Mouse (Mus musculus): ENCODE results near the gene Tmem101. TPM values are rescaled to one million over a fixed set of nuclear protein-coding genes. Genes with fewer than 3 reads are reported as not detected.
A peak's percentile ranks its signal among the peaks of the same experiment; 100 is the strongest.

Gene Tmem101
- polyA plus RNA-seq, 1 experiment from 2014 or later, result 36.2 TPM

- Histone ChIP-seq H3K4me2 (ENCODE audit: low read depth, low read length) (peak overlapping the region; percentile 54), H3K4me3 (ENCODE audit: low read depth, low read length) (peak overlapping the region; percentile 59), H3K27ac (ENCODE audit: low read depth, low read length) (0 out of 2 replicates have a peak overlapping the region, but pooled peaks have one; percentile 10), H3K27me3 (ENCODE audit: control insufficient read depth, insufficient read depth, low read length) (no peaks in the 10 kb centered on the region), H3K9ac (replicated peaks; ENCODE audit: low read depth, low read length) (peak overlapping the region; percentile 65), H3K9me3 (ENCODE audit: control insufficient read depth, low read length) (no peaks in the 10 kb centered on the region), H3K4me1 (ENCODE audit: control insufficient read depth, insufficient read depth, low read length) (peaks cover 10% of the 10 kb centered on the region), H3K36me3 (ENCODE audit: control insufficient read depth, insufficient read depth, low read length) (no peaks in the 10 kb centered on the region; the same call in 1 of the 2 replicates)
- 75% methylated on average over 6 of the region's 6 CpGs for WGBS
- ATAC-seq (ENCODE audit: low read depth), result no peak
Measured at GRCm38 (mm10) chr11:102188980-102189379, 32.8 kb upstream of the Tmem101 start.

GRCm38 (mm10) chr11:102186235-102186634 lies 30.0 kb upstream of the Tmem101 start:
- H3K36me3 ChIP-seq (ENCODE audit: control insufficient read depth, insufficient read depth, low read length), result peaks cover 10% of the 10 kb centered on the region
- H3K27ac ChIP-seq (ENCODE audit: low read depth, low read length), result no peak overlapping the region; the same call in 1 of the 2 replicates
- H3K4me2 ChIP-seq (ENCODE audit: low read depth, low read length), result no peak overlapping the region
- H3K9me3 ChIP-seq (ENCODE audit: control insufficient read depth, low read length), result no peaks in the 10 kb centered on the region
- H3K4me1 ChIP-seq (ENCODE audit: control insufficient read depth, insufficient read depth, low read length), result peaks cover 10% of the 10 kb centered on the region
- 81% methylated on average over 1 of the region's 1 CpGs for WGBS
- H3K4me3 ChIP-seq (ENCODE audit: low read depth, low read length), result no peak overlapping the region
- H3K27me3 ChIP-seq (ENCODE audit: control insufficient read depth, insufficient read depth, low read length), result no peaks in the 10 kb centered on the region
- no peak for ATAC-seq (ENCODE audit: low read depth)
- H3K9ac ChIP-seq (replicated peaks; ENCODE audit: low read depth, low read length), result no peak overlapping the region

- peak overlapping the region; percentile 72 for H3K4me2 ChIP-seq (ENCODE audit: low read depth, low read length)
- no peaks in the 10 kb centered on the region for H3K27me3 ChIP-seq (ENCODE audit: control insufficient read depth, insufficient read depth, low read length)
- 53% methylated on average over 3 of the region's 3 CpGs for WGBS
- peak overlapping the region; percentile 78; the same call in 1 of the 2 replicates for H3K4me3 ChIP-seq (ENCODE audit: low read depth, low read length)
- no peak for ATAC-seq (ENCODE audit: low read depth)
- H3K9me3 ChIP-seq (ENCODE audit: control insufficient read depth, low read length), result no peaks in the 10 kb centered on the region
- peak overlapping the region; percentile 96; the same call in 1 of the 2 replicates for H3K27ac ChIP-seq (ENCODE audit: low read depth, low read length)
- peaks cover 15% of the 10 kb centered on the region for H3K36me3 ChIP-seq (ENCODE audit: control insufficient read depth, insufficient read depth, low read length)
- H3K4me1 ChIP-seq (ENCODE audit: control insufficient read depth, insufficient read depth, low read length), result peaks cover 5% of the 10 kb centered on the region
- H3K9ac ChIP-seq (replicated peaks; ENCODE audit: low read depth, low read length), result peak overlapping the region; percentile 90; the same call in 1 of the 2 replicates
Measured at GRCm38 (mm10) chr11:102185677-102186076, 29.5 kb upstream of the Tmem101 start.

DNA sequence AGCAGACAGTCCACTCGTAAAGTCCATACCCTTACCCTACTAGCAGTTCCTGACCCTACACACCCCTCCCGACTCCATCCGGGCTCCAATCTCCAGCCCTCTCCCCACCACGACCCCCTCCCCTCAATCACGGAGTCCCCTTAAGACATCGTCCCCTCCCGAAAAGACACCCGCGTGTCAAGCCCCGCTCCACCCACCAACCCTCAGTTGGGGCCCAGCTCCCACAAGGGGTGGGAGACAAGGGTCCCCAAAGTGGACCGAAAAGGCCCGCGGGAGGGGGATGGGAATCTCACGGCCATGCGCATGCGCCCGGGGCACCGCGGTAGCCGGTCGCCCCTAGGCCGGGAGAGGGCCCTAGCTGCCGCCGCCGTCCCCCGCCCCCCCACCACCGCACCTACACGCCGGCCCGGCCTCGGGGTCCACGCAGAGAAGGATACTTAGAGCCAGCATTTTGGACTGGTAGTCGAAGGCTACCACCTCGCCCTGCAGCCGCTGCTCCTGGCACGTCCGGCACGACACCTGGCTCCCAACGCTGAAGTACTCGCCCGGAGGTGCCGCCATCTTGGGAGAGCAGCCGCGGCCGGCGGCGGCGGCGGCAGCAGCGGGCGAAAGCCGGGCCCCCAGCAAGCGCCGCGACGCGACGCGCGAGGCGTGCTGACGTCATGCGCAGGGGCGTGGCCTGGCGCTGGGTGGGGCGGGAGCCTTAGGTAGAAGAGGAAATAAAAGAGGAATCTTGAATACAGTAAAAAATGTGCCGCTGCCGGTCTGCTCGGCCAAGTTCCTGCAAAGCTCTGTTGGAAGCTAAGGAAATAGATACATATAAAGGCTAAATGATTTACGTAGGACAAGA lies 28.7 kb upstream of the Tmem101 start, which contains the start of gene Lsm12:
Gene Lsm12, minus strand, starts transcription at position 651 of the 850 bp plus-strand sequence.
- WGBS, result under 1% methylated on average over 69 of the region's 70 CpGs

GRCm38 (mm10) chr11:102184253-102184645 lies 28.0 kb upstream of the Tmem101 start:
- Histone ChIP-seq H3K4me3 (ENCODE audit: low read depth, low read length) (peak overlapping the region; percentile 78), H3K9me3 (ENCODE audit: control insufficient read depth, low read length) (no peaks in the 10 kb centered on the region), H3K9ac (replicated peaks; ENCODE audit: low read depth, low read length) (peak overlapping the region; percentile 90), H3K27ac (ENCODE audit: low read depth, low read length) (peak overlapping the region; percentile 96), H3K36me3 (ENCODE audit: control insufficient read depth, insufficient read depth, low read length) (peaks cover 19% of the 10 kb centered on the region), H3K4me1 (ENCODE audit: control insufficient read depth, insufficient read depth, low read length) (peaks cover 5% of the 10 kb centered on the region), H3K4me2 (ENCODE audit: low read depth, low read length) (peak overlapping the region; percentile 72), H3K27me3 (ENCODE audit: control insufficient read depth, insufficient read depth, low read length) (no peaks in the 10 kb centered on the region)
- 5% methylated on average over 7 of the region's 7 CpGs for WGBS
- no peak for ATAC-seq (ENCODE audit: low read depth)

More for the DNA sequence above, 28.7 kb upstream of the Tmem101 start, which contains the start of gene Lsm12:
- Histone ChIP-seq H3K27me3 (ENCODE audit: control insufficient read depth, insufficient read depth, low read length) (no peaks in the 10 kb centered on the region), H3K9ac (replicated peaks; ENCODE audit: low read depth, low read length) (peak within 1 kb of the TSS; percentile 90), H3K9me3 (ENCODE audit: control insufficient read depth, low read length) (no peaks in the 10 kb centered on the region), H3K4me2 (ENCODE audit: low read depth, low read length) (peak within 1 kb of the TSS; percentile 72), H3K4me3 (ENCODE audit: low read depth, low read length) (peak within 1 kb of the TSS; percentile 78), H3K4me1 (ENCODE audit: control insufficient read depth, insufficient read depth, low read length) (peaks cover 5% of the 10 kb centered on the region), H3K27ac (ENCODE audit: low read depth, low read length) (peak within 1 kb of the TSS; percentile 96), H3K36me3 (ENCODE audit: control insufficient read depth, insufficient read depth, low read length) (peaks cover 17% of the 10 kb centered on the region)
- peak; percentile 86 for ATAC-seq (ENCODE audit: low read depth)

- no peaks in the 10 kb centered on the region for H3K27me3 ChIP-seq (ENCODE audit: control insufficient read depth, insufficient read depth, low read length)
- peaks cover 34% of the 10 kb centered on the region for H3K36me3 ChIP-seq (ENCODE audit: control insufficient read depth, insufficient read depth, low read length)
- ATAC-seq (ENCODE audit: low read depth), result no peak
- no peak overlapping the region for H3K27ac ChIP-seq (ENCODE audit: low read depth, low read length)
- no peak overlapping the region for H3K4me2 ChIP-seq (ENCODE audit: low read depth, low read length)
- no peak overlapping the region for H3K9ac ChIP-seq (replicated peaks; ENCODE audit: low read depth, low read length)
- H3K4me3 ChIP-seq (ENCODE audit: low read depth, low read length), result no peak overlapping the region
- H3K9me3 ChIP-seq (ENCODE audit: control insufficient read depth, low read length), result no peaks in the 10 kb centered on the region
- H3K4me1 ChIP-seq (ENCODE audit: control insufficient read depth, insufficient read depth, low read length), result peaks cover 5% of the 10 kb centered on the region
Measured at GRCm38 (mm10) chr11:102179836-102180235, 23.6 kb upstream of the Tmem101 start.

GRCm38 (mm10) chr11:102168689-102169088 lies 12.5 kb upstream of the Tmem101 start:
- Histone ChIP-seq H3K4me1 (ENCODE audit: control insufficient read depth, insufficient read depth, low read length) (no peaks in the 10 kb centered on the region), H3K9me3 (ENCODE audit: control insufficient read depth, low read length) (no peaks in the 10 kb centered on the region), H3K4me3 (ENCODE audit: low read depth, low read length) (no peak overlapping the region), H3K27ac (ENCODE audit: low read depth, low read length) (no peak overlapping the region), H3K27me3 (ENCODE audit: control insufficient read depth, insufficient read depth, low read length) (no peaks in the 10 kb centered on the region), H3K36me3 (ENCODE audit: control insufficient read depth, insufficient read depth, low read length) (peaks cover 23% of the 10 kb centered on the region), H3K4me2 (ENCODE audit: low read depth, low read length) (no peak overlapping the region), H3K9ac (replicated peaks; ENCODE audit: low read depth, low read length) (no peak overlapping the region)
- ATAC-seq (ENCODE audit: low read depth), result no peak
- 88% methylated on average over 5 of the region's 5 CpGs for WGBS

DNA sequence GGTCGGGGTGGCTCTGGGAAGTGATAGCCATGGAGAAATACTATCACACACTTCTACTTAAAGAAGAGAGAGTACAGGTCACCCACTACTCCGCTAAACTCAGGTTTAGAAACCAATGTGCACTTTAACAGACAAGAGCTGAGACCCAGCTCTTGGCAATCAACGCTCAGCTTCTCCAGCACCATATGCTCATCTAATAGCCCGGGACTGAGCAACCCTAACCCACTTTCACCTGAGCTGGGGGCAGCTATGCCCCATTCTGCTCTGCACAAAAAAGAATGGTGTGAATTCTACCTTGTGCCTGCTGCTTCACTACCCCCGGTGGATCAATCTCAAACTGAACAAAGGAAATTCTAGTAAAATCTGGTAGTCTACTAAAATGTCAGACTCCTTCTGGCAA lies 11.3 kb upstream of the Tmem101 start:
- H3K27me3 ChIP-seq (ENCODE audit: control insufficient read depth, insufficient read depth, low read length), result no peaks in the 10 kb centered on the region
- H3K9ac ChIP-seq (replicated peaks; ENCODE audit: low read depth, low read length), result no peak overlapping the region
- H3K9me3 ChIP-seq (ENCODE audit: control insufficient read depth, low read length), result no peaks in the 10 kb centered on the region
- H3K36me3 ChIP-seq (ENCODE audit: control insufficient read depth, insufficient read depth, low read length), result peaks cover 30% of the 10 kb centered on the region
- 94% methylated on average over 5 of the region's 5 CpGs for WGBS
- no peak for ATAC-seq (ENCODE audit: low read depth)
- no peak overlapping the region for H3K4me3 ChIP-seq (ENCODE audit: low read depth, low read length)
- no peaks in the 10 kb centered on the region for H3K4me1 ChIP-seq (ENCODE audit: control insufficient read depth, insufficient read depth, low read length)
- no peak overlapping the region for H3K27ac ChIP-seq (ENCODE audit: low read depth, low read length)
- no peak overlapping the region for H3K4me2 ChIP-seq (ENCODE audit: low read depth, low read length)

Data from neural tube, embryonic 14.5 days (tissue).